Mouse (Mus musculus): ENCODE results near the gene Cyp20a1.

DNA sequence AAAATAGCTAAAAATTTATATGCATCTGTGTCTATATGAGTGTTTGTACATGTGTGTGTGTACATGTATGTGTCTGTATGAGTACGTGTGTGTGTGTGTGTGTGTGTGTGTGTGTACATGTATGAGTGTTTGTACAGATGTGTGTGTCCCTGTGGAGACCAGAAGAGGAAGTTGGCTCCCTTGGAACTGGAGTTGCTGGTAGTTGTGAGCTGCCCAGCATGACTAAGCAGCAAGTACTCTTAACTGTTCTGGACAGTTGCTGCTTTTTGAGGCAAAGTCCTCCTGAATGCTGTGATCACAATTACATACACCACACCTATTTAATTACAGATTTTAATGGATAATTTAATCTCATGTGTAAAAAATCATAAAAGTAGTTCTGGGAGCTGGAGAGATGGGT is 33.4 kb downstream of the Cyp20a1 start:
- no peak for TF ChIP-seq CTCF (IDR thresholded peaks at IDR 0.05; ENCODE audit: extremely low read depth, insufficient read depth, low read length)
- TF ChIP-seq POLR2A (IDR thresholded peaks at IDR 0.05; ENCODE audit: extremely low read depth, insufficient read depth, low read length) = no peak
